Mouse (Mus musculus): ENCODE results near the gene Dnajc28.

GRCm38 (mm10) chr16:91564580-91565291 is 54.1 kb downstream of the Dnajc28 start:
- TF ChIP-seq CTCF (IDR thresholded peaks at IDR 0.05; ENCODE audit: control insufficient read depth, insufficient read depth, low read length): no peak
- no peak for TF ChIP-seq POLR2A (IDR thresholded peaks at IDR 0.05; ENCODE audit: borderline replicate concordance, control insufficient read depth, low read depth, low read length)

Data from bone marrow, adult 2 months (tissue).